Mouse (Mus musculus) inflammation-experienced regulatory T-cells (primary cell): ENCODE results near the gene Rbm47. TPM values are rescaled to one million over a fixed set of nuclear protein-coding genes. Genes with fewer than 3 reads are reported as not detected.

ENCODE experiments used
- polyA plus RNA-seq, 2 experiments: library from polyadenylated mRNA; unstranded; fragments of 100-300 nt; shearing (Covaris generic); gene quantifications; one replicate each; pipeline ENCODE4 v1.2.1; 2017

Rbm47 gene
- polyA plus RNA-seq = 1 to 10 TPM in 1 of 2 experiments, under 1 TPM in 1; 0.92 to 2.7 TPM

DNA sequence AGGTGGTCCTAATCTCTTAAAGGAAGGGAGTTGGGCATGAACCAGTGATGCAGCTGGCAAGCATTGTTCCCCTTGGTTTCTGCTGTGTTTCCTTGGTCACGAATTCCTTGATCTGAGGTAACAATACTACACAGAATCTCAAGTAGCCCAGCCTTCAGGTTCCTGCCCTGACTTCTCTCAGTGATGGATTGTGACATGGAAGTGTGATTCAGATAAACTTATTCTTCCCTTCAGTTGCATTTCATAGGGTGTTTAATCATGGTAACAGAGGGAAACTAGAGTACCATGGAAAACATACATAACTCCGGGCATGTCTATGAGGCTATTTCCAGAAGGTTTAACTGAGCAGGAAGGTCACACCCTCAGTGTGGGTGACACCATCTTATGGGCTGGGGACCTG is at the start of gene Rbm47:
Gene Rbm47, minus strand, starts transcription at position 101 of the 400 bp plus-strand sequence.

DNA sequence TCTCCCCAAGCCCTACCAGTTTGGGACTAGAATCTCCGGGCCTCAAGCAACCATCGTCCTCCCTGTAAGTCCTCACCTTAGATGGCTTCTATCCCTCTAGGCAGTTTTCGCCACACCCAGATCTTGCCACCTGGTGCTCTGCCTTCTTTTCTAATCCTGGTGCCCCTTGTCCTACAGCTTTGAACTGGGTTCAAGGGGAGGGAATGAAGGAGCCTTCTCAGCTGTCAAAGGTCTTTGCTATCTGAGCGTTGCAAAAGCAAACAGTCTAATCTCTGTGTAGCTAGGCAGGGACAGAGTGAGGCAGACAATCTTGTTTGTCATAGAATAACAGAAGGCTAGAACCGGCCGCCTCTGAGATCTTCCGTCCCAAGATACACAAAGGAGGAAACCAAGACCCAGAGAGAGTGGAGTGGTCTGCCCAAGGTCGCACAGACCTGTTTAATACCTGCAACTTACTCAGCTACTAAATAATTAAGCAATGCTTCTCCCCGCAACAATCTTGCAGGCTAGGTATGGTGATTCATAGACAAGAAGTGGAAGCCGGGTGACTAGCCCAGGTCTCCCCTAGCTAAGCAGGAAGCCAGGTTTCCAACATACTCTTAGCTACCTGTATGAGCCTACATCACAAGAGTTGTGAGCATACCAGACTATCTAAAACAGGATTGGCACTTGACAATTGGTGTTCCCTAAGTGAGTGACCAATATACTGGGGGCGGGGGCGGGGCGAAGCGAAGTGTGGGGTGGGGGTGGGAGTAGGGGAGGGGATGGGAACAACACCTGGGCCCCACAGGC is 168.6 kb downstream of the Rbm47 start, which contains the start of gene 9130230L23Rik:
Gene 9130230L23Rik, minus strand, starts transcription at position 152 of the 792 bp plus-strand sequence.

Other genes starting within 250 kb of the Rbm47 start
- gene Chrna9, start 238.2 kb downstream of the Rbm47 start, polyA plus RNA-seq = 1 to 10 TPM; 1.1 to 2.6 TPM
- 1 to 10 TPM in 1 of 2 experiments, under 1 TPM in 1; 0.74 to 7.7 TPM for gene 9130230L23Rik, start 168.8 kb downstream of the Rbm47 start, polyA plus RNA-seq
- gene Nsun7, start 86.8 kb upstream of the Rbm47 start, polyA plus RNA-seq = 1 to 10 TPM; 1.1 to 1.2 TPM